Mouse (Mus musculus) limb, embryonic 10.5 days (tissue): ENCODE data around the gene Camk2d. TPM values are rescaled to one million over a fixed set of nuclear protein-coding genes. Genes with fewer than 3 reads are reported as not detected.

Experiments used
- DNase-seq: peaks from one replicate; pipeline ENCODE4 v3.0.0-alpha.2; 2017; ENCODE audit warnings: low spot score
- H3K27ac ChIP-seq: fragments of 300-500 bp; sonication (generic); 2 replicates; pipeline ENCODE4 v1.5.1; 2016; ENCODE audit warnings: mild to moderate bottlenecking
- H3K27me3 ChIP-seq: fragments of 300-500 bp; sonication (generic); 2 replicates; pipeline ENCODE4 v1.6.1; 2016; ENCODE audit warnings: low read depth, mild to moderate bottlenecking; ENCODE audit not compliant: poor library complexity, severe bottlenecking
- H3K36me3 ChIP-seq: fragments of 300-500 bp; sonication (generic); 2 replicates; pipeline ENCODE4 v1.6.1; 2016; ENCODE audit warnings: mild to moderate bottlenecking, moderate library complexity
- H3K4me1 ChIP-seq: fragments of 300-500 bp; sonication (generic); 2 replicates; pipeline ENCODE4 v1.6.1; 2016
- H3K4me3 ChIP-seq: fragments of 300-500 bp; sonication (generic); 2 replicates; pipeline ENCODE4 v1.5.1; 2016; ENCODE audit warnings: mild to moderate bottlenecking, moderate library complexity
- H3K9me3 ChIP-seq: fragments of 300-500 bp; sonication (generic); replicated peaks from 2 replicates; pipeline ENCODE4 v1.6.1; 2016; ENCODE audit warnings: mild to moderate bottlenecking
- WGBS: fragments of 180-500 bp; shearing (Covaris S2); methylation state at CpG from one replicate; pipeline ENCODE4 v1.1.7; 2016; 5-methylcytosine and 5-hydroxymethylcytosine counted together
- polyA plus RNA-seq: library from polyadenylated mRNA; unstranded; fragments of >200 nt; fragmentation: Nextera tagmentation; extraction: Ambion mirVana; gene quantifications from 2 replicates; pipeline ENCODE4 v1.2.1, GENCODE M21; 2016

Gene Camk2d
- polyA plus RNA-seq, 1 experiment from 2014 or later, result 13.4 TPM

DNA sequence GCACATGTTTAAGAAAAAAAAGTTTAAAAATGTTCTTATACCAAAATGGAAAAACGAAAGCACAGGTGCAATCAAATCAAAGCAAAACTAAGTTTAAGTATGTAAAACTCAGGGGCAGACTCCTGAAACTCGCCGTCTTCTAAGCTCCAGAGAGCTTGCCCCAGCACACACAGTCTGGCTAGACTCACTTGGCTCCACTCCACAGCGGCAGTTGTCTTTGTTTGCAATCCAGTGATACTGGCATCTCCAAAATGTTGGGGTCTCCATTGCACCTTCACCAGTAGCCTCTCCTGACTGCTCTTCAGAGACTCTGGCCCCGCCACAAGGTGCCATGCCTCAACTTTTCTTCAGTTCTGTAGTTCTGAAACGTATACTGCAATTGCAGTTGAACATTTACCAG, 24.1 kb downstream of the Camk2d start:
- Histone ChIP-seq H3K27ac (no peak overlapping the region), H3K27me3 (no peaks in the 10 kb centered on the region), H3K36me3 (0 out of 2 replicates have a peak, but pooled peaks cover 4% of the 10 kb centered on the region), H3K9me3 (no peaks in the 10 kb centered on the region), H3K4me1 (peaks cover 3% of the 10 kb centered on the region; the same call in 1 of the 2 replicates), H3K4me3 (no peak overlapping the region)
- no peak for DNase-seq
- WGBS, result 94% methylated on average over 6 of the region's 6 CpGs

DNA sequence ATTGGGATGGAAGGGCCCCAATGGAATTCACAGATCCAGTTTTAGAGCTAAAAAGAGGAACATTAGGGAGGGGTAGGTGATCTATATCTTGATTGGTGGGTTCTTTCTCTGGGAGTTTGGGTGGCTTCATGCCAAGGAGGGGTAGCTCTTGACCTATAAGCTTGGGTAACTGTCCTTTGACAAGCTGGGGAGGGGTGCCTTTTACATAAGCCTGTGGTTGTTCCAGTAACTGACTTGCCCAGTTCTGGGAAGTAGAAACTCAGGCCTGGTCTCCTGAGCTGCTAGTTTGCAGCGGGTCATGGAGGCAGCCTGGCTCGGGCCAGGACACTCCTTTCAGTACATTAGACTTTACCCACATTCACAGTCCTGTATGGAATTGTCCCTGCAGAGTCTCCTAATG, 26.4 kb downstream of the Camk2d start:
- no peaks in the 10 kb centered on the region for H3K4me1 ChIP-seq
- DNase-seq, result no peak
- H3K9me3 ChIP-seq, result no peaks in the 10 kb centered on the region
- WGBS, result 92% methylated on average over 2 of the region's 2 CpGs
- no peaks in the 10 kb centered on the region for H3K27me3 ChIP-seq
- H3K27ac ChIP-seq, result no peak overlapping the region
- H3K4me3 ChIP-seq, result no peak overlapping the region
- no peaks in the 10 kb centered on the region for H3K36me3 ChIP-seq

DNA sequence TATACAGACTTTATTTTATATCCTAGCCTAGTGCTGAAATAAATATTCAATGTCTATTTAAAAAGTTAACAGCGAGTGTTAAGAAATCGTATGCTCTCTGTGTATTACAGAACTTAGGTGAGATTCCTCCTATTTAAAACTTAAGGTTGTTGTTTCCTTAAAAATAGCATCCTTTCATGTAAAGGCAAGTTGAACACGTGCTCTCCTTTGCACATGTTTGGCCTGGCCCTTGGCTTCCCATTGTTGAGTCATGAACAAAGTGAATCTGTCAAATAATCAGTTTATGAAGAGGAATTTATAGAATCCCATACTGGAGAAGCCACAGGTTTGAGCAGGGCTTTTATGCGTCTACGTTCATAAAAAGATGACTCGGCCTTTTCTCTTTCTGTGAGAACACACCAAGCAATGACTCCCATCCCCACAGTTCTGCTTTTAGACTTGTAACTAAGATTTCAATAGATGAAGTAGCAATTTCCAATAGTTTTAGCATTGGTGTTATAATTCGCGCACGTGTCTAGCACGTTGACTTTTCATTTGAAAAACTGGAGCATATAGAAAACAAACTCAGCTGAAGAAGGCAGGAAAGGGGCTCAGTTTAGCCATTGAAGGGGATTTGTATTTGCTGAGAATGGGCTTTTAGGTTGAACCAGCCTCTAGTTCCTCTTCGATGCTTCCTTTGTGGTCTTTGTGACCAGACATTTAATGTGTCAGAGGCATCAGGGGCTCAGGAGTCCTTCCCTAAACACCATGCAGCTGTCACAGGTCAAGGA, 29.1 kb downstream of the Camk2d start:
- no peaks in the 10 kb centered on the region for H3K27me3 ChIP-seq
- 94% methylated on average over 11 of the region's 11 CpGs for WGBS
- no peak overlapping the region for H3K4me3 ChIP-seq
- DNase-seq, result no peak
- no peaks in the 10 kb centered on the region for H3K4me1 ChIP-seq
- H3K9me3 ChIP-seq, result no peaks in the 10 kb centered on the region
- H3K36me3 ChIP-seq, result no peaks in the 10 kb centered on the region
- no peak overlapping the region for H3K27ac ChIP-seq

DNA sequence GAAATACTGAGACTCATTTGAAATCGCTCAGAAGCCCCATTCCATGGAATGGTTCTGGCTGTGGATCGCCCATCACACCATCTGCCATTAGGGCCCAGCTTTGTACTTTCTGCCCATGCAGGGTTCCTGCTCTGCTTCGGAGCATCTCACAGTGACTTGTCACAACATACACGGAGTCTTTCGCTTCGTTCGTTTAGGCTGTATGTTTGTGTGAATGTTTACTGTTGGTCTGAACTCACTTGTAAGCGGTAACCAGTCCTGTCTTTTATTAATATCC, 29.6 kb downstream of the Camk2d start:
- no peaks in the 10 kb centered on the region for H3K27me3 ChIP-seq
- H3K4me1 ChIP-seq, result no peaks in the 10 kb centered on the region
- no peak for DNase-seq
- H3K36me3 ChIP-seq, result no peaks in the 10 kb centered on the region
- 92% methylated on average over 8 of the region's 8 CpGs for WGBS
- H3K27ac ChIP-seq, result no peak overlapping the region
- H3K9me3 ChIP-seq, result no peaks in the 10 kb centered on the region
- H3K4me3 ChIP-seq, result no peak overlapping the region

DNA sequence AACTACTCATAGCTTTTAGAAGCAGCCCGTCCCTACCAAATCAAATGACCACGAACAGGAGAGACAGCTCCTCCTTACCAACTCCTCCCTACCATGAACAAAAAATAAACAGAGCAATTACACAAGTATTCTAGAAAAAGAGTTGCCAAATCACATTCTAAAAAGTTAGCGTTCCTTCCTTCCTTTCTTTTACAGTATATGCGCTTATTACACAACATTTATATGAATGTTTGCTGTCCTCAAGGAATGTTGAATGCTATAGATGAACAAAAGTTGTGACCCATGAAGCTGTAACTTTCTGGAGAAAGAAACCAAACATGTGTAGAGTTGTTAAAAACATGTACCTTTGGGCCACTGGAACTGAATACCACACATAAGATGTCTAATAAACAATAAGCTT, 31.9 kb downstream of the Camk2d start:
- H3K4me3 ChIP-seq, result no peak overlapping the region
- 91% methylated on average over 4 of the region's 4 CpGs for WGBS
- H3K27me3 ChIP-seq, result no peaks in the 10 kb centered on the region
- H3K9me3 ChIP-seq, result no peaks in the 10 kb centered on the region
- H3K36me3 ChIP-seq, result no peaks in the 10 kb centered on the region
- DNase-seq, result no peak
- no peak overlapping the region for H3K27ac ChIP-seq
- no peaks in the 10 kb centered on the region for H3K4me1 ChIP-seq

DNA sequence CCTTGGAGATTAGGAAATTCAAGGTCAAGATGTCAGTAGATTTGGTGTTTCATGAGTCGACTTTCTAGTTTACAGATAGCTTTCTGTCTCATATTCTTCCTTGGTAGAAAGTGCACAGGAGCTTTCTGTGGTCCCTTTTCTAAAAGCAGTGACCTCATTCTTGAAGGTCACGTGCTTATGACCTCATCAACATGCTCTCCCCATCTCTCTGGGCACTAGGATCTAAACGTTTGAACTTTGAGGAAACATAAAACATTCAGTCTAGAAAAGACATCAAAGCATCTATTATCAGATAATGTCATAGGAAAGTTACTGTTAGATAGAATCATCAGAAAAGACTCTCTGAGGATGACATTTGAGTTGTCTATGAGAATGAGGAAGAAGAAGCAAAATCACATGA, 32.3 kb downstream of the Camk2d start:
- Histone ChIP-seq H3K27me3 (no peaks in the 10 kb centered on the region), H3K9me3 (no peaks in the 10 kb centered on the region), H3K36me3 (no peaks in the 10 kb centered on the region), H3K4me1 (no peaks in the 10 kb centered on the region), H3K27ac (no peak overlapping the region), H3K4me3 (no peak overlapping the region)
- 72% methylated on average over 3 of the region's 3 CpGs for WGBS
- DNase-seq, result no peak

DNA sequence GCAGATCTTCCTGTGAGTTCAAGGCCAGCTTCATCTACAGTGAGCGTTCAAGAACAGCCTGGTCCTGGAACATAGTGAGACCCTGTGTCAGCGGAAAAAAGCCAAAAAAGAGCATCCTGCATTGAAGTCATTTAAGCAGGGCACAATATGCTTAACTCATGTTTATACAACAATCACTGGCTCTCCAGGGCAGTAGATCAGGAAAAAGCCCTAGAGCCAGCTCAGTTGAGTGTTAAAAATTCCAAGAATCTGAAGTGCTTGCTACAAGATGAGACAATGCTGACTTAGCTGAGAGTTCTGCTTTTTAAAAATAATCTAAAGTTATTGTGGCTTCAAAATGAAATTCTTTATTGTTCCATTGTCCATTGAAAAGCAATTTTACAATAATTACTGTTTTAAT, 32.9 kb downstream of the Camk2d start:
- H3K27ac ChIP-seq, result no peak overlapping the region
- H3K4me1 ChIP-seq, result no peaks in the 10 kb centered on the region
- DNase-seq, result no peak
- H3K9me3 ChIP-seq, result no peaks in the 10 kb centered on the region
- 92% methylated on average over 2 of the region's 2 CpGs for WGBS
- no peak overlapping the region for H3K4me3 ChIP-seq
- no peaks in the 10 kb centered on the region for H3K36me3 ChIP-seq
- H3K27me3 ChIP-seq, result no peaks in the 10 kb centered on the region

DNA sequence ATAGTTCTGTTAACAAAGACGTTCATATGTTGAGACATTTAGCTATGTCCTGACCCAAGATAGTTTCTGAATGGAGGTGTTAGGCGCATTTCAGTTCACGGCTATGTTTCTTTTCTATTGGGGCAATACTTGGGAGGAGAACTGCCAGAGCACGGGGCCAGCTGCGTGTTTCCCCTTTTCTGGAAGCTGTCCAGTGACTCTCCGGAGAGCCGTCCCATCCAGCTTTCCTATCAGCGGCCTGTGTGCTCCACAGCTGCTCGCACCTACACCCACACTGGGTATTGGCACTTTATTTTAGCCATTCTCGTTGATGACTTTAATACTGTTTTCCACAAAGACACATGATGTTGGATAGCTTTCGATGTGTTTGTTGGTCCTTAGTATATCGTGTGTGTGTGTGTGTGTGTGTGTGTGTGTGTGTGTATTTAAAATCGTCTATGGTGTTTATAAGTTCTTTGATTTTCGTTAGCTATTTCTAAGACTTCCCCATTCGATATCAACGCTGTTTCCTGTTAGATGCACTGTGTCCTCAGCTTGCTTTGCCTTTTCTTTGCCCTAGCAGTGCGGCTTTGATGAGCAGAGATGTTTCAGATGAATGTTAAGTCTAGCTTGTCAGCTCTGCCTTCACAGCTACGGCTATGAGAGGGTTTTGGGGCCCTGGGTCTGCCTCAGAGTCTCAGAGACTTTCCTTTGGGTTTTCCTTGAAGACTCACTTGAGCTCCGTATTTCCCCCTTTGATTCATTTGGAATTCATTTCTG, 34.2 kb downstream of the Camk2d start:
- H3K4me1 ChIP-seq, result no peaks in the 10 kb centered on the region
- no peaks in the 10 kb centered on the region for H3K27me3 ChIP-seq
- no peak overlapping the region for H3K27ac ChIP-seq
- WGBS, result 91% methylated on average over 19 of the region's 19 CpGs
- no peak for DNase-seq
- H3K9me3 ChIP-seq, result no peaks in the 10 kb centered on the region
- H3K4me3 ChIP-seq, result no peak overlapping the region
- H3K36me3 ChIP-seq, result no peaks in the 10 kb centered on the region

DNA sequence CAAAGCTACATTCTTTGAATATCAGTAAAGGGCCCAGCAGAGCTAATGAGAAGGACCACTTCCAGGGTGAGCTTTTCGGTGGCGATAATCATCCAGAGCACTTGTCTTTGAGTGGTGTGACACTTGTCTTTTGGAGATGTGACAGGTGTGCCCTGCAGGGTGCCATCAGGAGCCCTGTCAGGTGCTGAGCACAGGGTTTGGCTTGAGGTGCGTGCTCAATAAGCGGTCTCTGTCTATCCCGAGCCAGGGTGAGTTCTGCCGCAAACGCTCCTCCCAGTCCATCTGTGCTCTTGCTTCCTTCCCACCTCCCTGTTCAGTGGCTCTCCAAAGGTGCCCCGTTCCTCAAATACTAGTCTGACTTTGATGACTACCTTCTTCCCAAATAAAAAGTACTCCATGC, 35.5 kb downstream of the Camk2d start:
- H3K4me3 ChIP-seq, result no peak overlapping the region
- H3K9me3 ChIP-seq, result no peaks in the 10 kb centered on the region
- H3K4me1 ChIP-seq, result no peaks in the 10 kb centered on the region
- H3K27me3 ChIP-seq, result no peaks in the 10 kb centered on the region
- H3K27ac ChIP-seq, result no peak overlapping the region
- H3K36me3 ChIP-seq, result no peaks in the 10 kb centered on the region
- no peak for DNase-seq
- WGBS, result 79% methylated on average over 8 of the region's 8 CpGs

DNA sequence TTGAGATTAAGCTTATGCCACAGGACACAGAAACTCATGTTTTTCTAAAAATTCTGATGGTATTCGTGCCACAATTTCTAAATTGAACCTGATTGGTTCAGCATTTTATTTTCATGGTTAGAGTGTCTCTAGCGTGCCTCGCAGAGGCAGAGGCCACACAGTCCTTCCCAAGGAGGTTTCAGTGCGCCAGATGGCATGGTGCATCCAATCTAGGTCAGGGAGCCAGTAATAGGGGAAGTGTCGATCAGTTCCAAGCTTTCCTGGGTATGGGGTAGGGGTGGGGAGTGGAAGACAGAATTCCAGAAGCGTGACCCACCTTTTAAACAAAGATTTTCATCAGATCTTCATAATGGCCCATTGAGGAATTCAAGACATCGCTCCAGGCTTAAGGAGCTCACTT, 36.5 kb downstream of the Camk2d start:
- no peaks in the 10 kb centered on the region for H3K27me3 ChIP-seq
- no peaks in the 10 kb centered on the region for H3K36me3 ChIP-seq
- H3K9me3 ChIP-seq, result no peaks in the 10 kb centered on the region
- no peak for DNase-seq
- H3K27ac ChIP-seq, result no peak overlapping the region
- 89% methylated on average over 7 of the region's 7 CpGs for WGBS
- no peak overlapping the region for H3K4me3 ChIP-seq
- no peaks in the 10 kb centered on the region for H3K4me1 ChIP-seq

DNA sequence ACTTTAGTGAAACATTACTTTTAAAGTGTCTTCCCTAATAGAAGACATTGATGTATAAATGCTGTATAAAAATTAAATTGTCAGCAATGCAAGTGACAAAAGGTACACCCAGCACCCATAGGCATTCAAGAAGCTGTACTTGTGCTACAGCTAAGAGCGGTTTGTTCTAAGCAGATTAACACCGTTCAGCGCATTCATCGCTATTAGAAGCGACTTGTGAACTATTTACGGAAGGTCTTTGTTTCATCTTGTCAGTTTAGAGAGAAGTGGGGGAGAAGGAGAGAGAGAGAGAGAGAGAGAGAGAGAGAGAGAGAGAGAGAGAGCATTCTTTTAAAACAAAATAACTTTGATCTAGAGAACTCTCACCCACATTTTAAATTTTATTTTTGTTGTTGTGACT, 38.1 kb downstream of the Camk2d start:
- H3K36me3 ChIP-seq, result no peaks in the 10 kb centered on the region
- H3K4me1 ChIP-seq, result no peaks in the 10 kb centered on the region
- no peak overlapping the region for H3K27ac ChIP-seq
- DNase-seq, result no peak
- H3K9me3 ChIP-seq, result no peaks in the 10 kb centered on the region
- no peak overlapping the region for H3K4me3 ChIP-seq
- H3K27me3 ChIP-seq, result no peaks in the 10 kb centered on the region
- WGBS, result 88% methylated on average over 6 of the region's 6 CpGs

DNA sequence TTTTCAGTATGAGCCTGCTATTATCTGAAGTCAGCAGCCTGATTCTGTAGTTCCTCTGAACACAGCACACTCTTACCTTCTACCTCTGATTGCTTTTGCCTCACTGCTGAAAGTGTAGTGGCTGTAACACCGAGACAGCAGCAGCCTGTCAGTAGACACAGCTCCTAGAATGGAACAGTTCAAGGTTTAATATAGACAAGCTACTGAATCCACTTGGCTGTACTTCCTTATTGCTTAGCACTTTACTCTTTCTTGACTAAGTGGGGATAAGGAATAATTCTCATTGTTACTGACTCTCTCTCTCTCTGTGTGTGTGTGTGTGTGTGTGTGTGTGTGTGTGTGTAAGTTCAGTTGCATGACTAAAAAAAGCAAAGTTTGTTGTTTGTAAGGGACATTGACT, 42.2 kb downstream of the Camk2d start:
- Histone ChIP-seq H3K4me1 (peaks cover 9% of the 10 kb centered on the region), H3K27ac (no peak overlapping the region), H3K4me3 (no peak overlapping the region), H3K9me3 (no peaks in the 10 kb centered on the region), H3K27me3 (no peaks in the 10 kb centered on the region), H3K36me3 (no peaks in the 10 kb centered on the region)
- no peak for DNase-seq
- WGBS, result 85% methylated on average over 1 of the region's 1 CpGs

DNA sequence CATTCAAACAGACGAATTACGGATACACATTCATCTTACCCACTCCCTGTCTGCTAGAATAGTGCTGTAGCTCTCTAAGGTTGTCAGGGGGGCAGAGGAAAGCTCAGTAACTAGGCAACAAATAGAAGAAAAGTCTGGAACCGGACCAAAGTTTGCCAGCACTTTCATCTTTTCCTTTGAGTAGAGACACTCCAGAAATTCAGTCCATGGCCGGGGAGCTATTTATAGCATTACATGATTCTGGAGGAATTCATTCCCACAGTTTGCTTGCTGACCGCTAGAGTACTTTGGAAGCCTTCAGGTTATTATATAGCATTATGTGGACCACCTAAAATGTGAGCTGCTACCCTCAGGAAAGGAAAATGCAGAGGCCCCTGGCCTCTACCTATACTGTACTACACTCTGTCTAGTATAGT, 43.0 kb downstream of the Camk2d start:
- no peak for DNase-seq
- no peaks in the 10 kb centered on the region for H3K36me3 ChIP-seq
- WGBS, result 88% methylated on average over 5 of the region's 5 CpGs
- H3K9me3 ChIP-seq, result no peaks in the 10 kb centered on the region
- no peak overlapping the region for H3K4me3 ChIP-seq
- H3K27me3 ChIP-seq, result no peaks in the 10 kb centered on the region
- H3K27ac ChIP-seq, result no peak overlapping the region
- peaks cover 13% of the 10 kb centered on the region for H3K4me1 ChIP-seq
